11 mouse cellular contexts compared by ENCODE assay signal in the genomic region with DNA sequence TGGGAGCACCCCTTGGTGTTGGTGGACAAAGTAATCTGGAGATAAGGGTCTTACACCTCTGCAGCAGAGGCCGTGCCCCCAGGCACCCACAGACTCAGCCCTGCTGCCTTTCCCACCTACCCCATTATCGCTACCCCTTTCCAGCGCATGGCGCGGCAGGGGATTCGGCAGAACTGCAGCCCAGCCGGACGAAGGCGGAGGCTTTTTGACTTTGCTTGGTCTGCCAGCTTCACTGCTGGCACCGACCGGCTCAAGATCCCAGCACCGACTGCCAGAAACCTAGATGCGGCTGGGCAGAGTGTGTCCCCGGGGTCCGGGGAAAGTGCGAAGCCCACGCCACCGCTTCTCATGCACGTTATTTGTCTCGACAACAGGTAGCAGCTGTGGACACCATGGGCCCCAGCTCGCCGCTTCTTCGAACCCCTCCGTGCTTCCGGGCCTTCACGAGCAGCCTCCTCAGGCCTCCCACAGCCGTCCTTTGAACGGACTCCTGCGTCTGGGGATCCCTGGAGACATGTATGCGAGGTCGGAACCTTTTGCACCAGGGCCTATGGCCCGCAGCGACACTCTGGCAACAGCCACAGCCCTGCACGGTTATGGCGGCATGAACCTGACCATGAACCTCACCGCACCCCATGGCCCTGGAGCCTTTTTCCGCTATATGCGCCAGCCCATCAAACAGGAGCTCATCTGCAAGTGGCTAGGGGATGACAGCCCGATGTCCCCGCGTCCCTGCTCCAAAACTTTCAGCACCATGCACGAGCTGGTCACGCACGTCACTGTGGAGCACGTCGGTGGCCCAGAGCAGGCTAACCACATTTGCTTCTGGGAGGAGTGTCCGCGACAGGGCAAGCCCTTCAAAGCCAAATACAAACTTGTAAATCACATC. TPM values are rescaled to one million over a fixed set of nuclear protein-coding genes. Genes with fewer than 3 reads are reported as not detected.
A peak's percentile ranks its signal among the peaks of the same experiment; 100 is the strongest.
DNase-seq lines count a peak whose midpoint lies in the region; ATAC-seq and TF ChIP-seq lines count a peak whose summit lies in the region.
"Had no signal": no experiment of that assay in that cellular context is flagged by ENCODE, and none has a peak within 500 bp of the region (broad histone marks: within the 10 kb centered on the region; RNA-seq: fewer than 3 reads in every experiment).

No protein-coding gene starts in this region.

- peaks cover 100% of the 10 kb centered on the region for H3K27me3 ChIP-seq in embryonic facial prominence, embryonic 10.5 days (replicated peaks; ENCODE audit: low read depth, poor library complexity, severe bottlenecking)
- peaks cover 20% of the 10 kb centered on the region for H3K27me3 ChIP-seq in hindbrain, postnatal 0 days (ENCODE audit: insufficient read depth, low read length)

- no peak for TF ChIP-seq POLR2A in olfactory bulb, adult 2 months (IDR thresholded peaks at IDR 0.05; ENCODE audit: insufficient read depth, low read depth, low read length)

- no peak for TF ChIP-seq CTCF in hindbrain, postnatal 0 days (IDR thresholded peaks at IDR 0.05; ENCODE audit: low read depth)
- TF ChIP-seq CTCF in olfactory bulb, adult 2 months (IDR thresholded peaks at IDR 0.05; ENCODE audit: insufficient read depth, low read depth, low read length), result no peak

- peak overlapping the region; percentile 62 for H3K27ac ChIP-seq in embryonic facial prominence, embryonic 10.5 days (replicated peaks)
- peak overlapping the region; percentile 98 for H3K27ac ChIP-seq in hindbrain, postnatal 0 days
- H3K27ac ChIP-seq in olfactory bulb, adult 2 months (ENCODE audit: insufficient read depth, low read depth, low read length), result peak overlapping the region; percentile 52

- peak overlapping the region; percentile 82 for H3K9ac ChIP-seq in hindbrain, postnatal 0 days (replicated peaks; ENCODE audit: low read length)

- peak overlapping the region; percentile 65 for H3K4me2 ChIP-seq in hindbrain, postnatal 0 days (ENCODE audit: low read depth, low read length)

- ATAC-seq in hindbrain, postnatal 0 days, result peak; percentile 11
- ATAC-seq in monocyte, adult 5-6 weeks (replicated peaks; ENCODE audit: insufficient number of reproducible peaks, low FRiP score, low TSS enrichment, poor library complexity, severe bottlenecking), result no peak

- under 1% methylated on average over 48 of the region's 48 CpGs for WGBS in embryonic facial prominence, embryonic 10.5 days
- WGBS in hindbrain, postnatal 0 days, result 2% methylated on average over 48 of the region's 48 CpGs
- 10% methylated on average over 48 of the region's 48 CpGs for WGBS in olfactory bulb, adult 2 months

- DNase-seq in left cerebral cortex, postnatal 4 days, result peak; percentile 85
- no peak for DNase-seq in left cerebral cortex, adult 8-10 months (ENCODE audit: low spot score in 2 of 2)
- peak; percentile 60 for DNase-seq in embryonic facial prominence, embryonic 10.5 days (ENCODE audit: low spot score)
- DNase-seq in hindbrain, postnatal 0 days (ENCODE audit: low spot score), result peak; percentile 76
- DNase-seq in yolk sac, embryonic 10.5 days (ENCODE audit: low spot score), result no peak
- no peak for DNase-seq in thymus, postnatal 14 days
- DNase-seq: lung, adult 18-20 months; right cerebral cortex, postnatal 14 days had no signal

- H3K9me3 ChIP-seq in embryonic facial prominence, embryonic 10.5 days, result no peaks in the 10 kb centered on the region
- no peaks in the 10 kb centered on the region for H3K9me3 ChIP-seq in hindbrain, postnatal 0 days (ENCODE audit: low read length)

- peak overlapping the region; percentile 69 for H3K4me3 ChIP-seq in embryonic facial prominence, embryonic 10.5 days
- peak overlapping the region; percentile 47 for H3K4me3 ChIP-seq in hindbrain, postnatal 0 days (ENCODE audit: low read length)
- peak overlapping the region; percentile 31 for H3K4me3 ChIP-seq in olfactory bulb, adult 2 months (ENCODE audit: insufficient read depth, low read depth, low read length)

- intact Hi-C loops in left cerebral cortex, postnatal 4 days (cut with DNase I), result loop anchor here (10.0 kb wide), 1 partner anchor 576 kb away; no protein-coding TSS in a partner anchor

- no peaks in the 10 kb centered on the region for H3K36me3 ChIP-seq in embryonic facial prominence, embryonic 10.5 days (replicated peaks)
- H3K36me3 ChIP-seq in hindbrain, postnatal 0 days (ENCODE audit: insufficient read depth, low read length), result no peaks in the 10 kb centered on the region

- peaks cover 14% of the 10 kb centered on the region for H3K4me1 ChIP-seq in embryonic facial prominence, embryonic 10.5 days
- H3K4me1 ChIP-seq in hindbrain, postnatal 0 days (ENCODE audit: insufficient read depth, low read length), result peaks cover 7% of the 10 kb centered on the region; the same call in 1 of the 2 replicates
- peaks cover 17% of the 10 kb centered on the region for H3K4me1 ChIP-seq in olfactory bulb, adult 2 months (ENCODE audit: control insufficient read depth, insufficient read depth, low read length)

RNA-seq across cellular contexts. Expression of a gene that starts 13.0 kb away (rescaled TPM):
- total RNA-seq in left cerebral cortex, postnatal 4 days (2021), result 10 to 100 TPM; 21.4 to 28.8 TPM
- total RNA-seq in left cerebral cortex, adult 8-10 months (2022), result 10 to 100 TPM; 13.6 to 36.2 (median 24.1) TPM
- polyA plus RNA-seq in embryonic facial prominence, embryonic 10.5 days (2016; fragmentation: Nextera tagmentation; extraction: Ambion mirVana), result 1.5 and 1.7 TPM in 2 replicates
- 281 and 342 TPM in 2 replicates for total RNA-seq in hindbrain, postnatal 0 days (2014; rRNA removed)
- 19.7 and 21.5 TPM in 2 replicates for polyA plus RNA-seq in hindbrain, postnatal 0 days (2015; fragmentation: Nextera tagmentation; extraction: Ambion mirVana)
- not detected in 2 replicates for polyA plus RNA-seq in olfactory bulb, adult 2 months (2012; ENCODE audit: insufficient read depth, insufficient read length, low replicate concordance, missing spikeins)
- total RNA-seq in monocyte, adult 5-6 weeks (2017), result not detected in 3 replicates
- polyA plus RNA-seq: Patski had no signal

RNA-seq across cellular contexts. Expression of a gene that starts 16.4 kb away (rescaled TPM):
- 1 to 10 TPM; 9.4 to 10.0 TPM for total RNA-seq in left cerebral cortex, postnatal 4 days (2021)
- total RNA-seq in left cerebral cortex, adult 8-10 months (2022), result 1 to 10 TPM; 3.2 to 8.1 (median 5.6) TPM
- 4.0 and 5.5 TPM in 2 replicates for polyA plus RNA-seq in embryonic facial prominence, embryonic 10.5 days (2016; fragmentation: Nextera tagmentation; extraction: Ambion mirVana)
- total RNA-seq in hindbrain, postnatal 0 days (2014; rRNA removed), result 107 and 144 TPM in 2 replicates
- polyA plus RNA-seq in hindbrain, postnatal 0 days (2015; fragmentation: Nextera tagmentation; extraction: Ambion mirVana), result 51.0 and 58.2 TPM in 2 replicates
- not detected in 2 replicates for polyA plus RNA-seq in olfactory bulb, adult 2 months (2012; ENCODE audit: insufficient read depth, insufficient read length, low replicate concordance, missing spikeins)
- not detected in 3 replicates for total RNA-seq in monocyte, adult 5-6 weeks (2017)
- polyA plus RNA-seq: Patski had no signal

Comparison
In these comparisons a context has a peak if more than half of its experiments do, and no peak if none do; other contexts are left out.
1. DNase-seq: peak in left cerebral cortex, postnatal 4 days (single experiment), embryonic facial prominence, embryonic 10.5 days (single experiment) and hindbrain, postnatal 0 days (single experiment); none in left cerebral cortex, adult 8-10 months (0 of 2), yolk sac, embryonic 10.5 days (single experiment) and thymus, postnatal 14 days (single experiment).
2. RNA of a gene that starts 13.0 kb away (total RNA-seq): 281 to 342 TPM in hindbrain, postnatal 0 days, 21.4 to 28.8 TPM in left cerebral cortex, postnatal 4 days and 13.6 to 36.2 TPM in left cerebral cortex, adult 8-10 months; not detected in monocyte, adult 5-6 weeks; every median in the first group is over 10 times any median in the second.
3. Peak in every context shown above with its lines, with median percentiles within 50 percentile points of each other: H3K27ac ChIP-seq and H3K4me3 ChIP-seq.